Mouse (Mus musculus): ENCODE measurements around the gene Kat6b.

DNA sequence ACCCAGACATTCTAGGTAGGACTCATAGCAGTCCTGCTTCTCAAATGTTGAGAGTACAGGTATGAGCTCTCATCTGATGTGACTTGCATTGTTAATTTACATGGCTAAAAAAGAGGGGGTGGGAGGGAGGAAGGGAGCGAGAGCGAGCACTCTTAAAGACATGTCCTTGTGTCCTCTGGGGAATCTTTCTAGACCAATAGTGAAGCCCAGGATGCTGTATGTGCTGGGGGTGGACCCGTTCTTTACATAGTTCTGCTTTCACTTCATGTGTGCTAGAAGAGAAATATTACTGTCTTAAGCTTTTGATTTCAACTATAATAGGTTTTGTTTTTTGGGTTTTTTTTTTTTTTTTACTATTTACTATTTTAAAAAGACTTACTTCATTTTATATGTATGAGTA, 101.1 kb downstream of the Kat6b start:
- TF ChIP-seq CTCF (conservative IDR thresholded peaks at IDR 0.05; ENCODE audit: insufficient read depth, insufficient read length, low read depth, low read length): no peak
- no peak for TF ChIP-seq POLR2A (IDR thresholded peaks at IDR 0.05; ENCODE audit: low read depth, low read length)

Data from kidney, adult 2 months (tissue).